Mouse (Mus musculus): ENCODE results near the gene Il6st. TPM values are rescaled to one million over a fixed set of nuclear protein-coding genes. Genes with fewer than 3 reads are reported as not detected.

Gene Il6st
- polyA plus RNA-seq, 1 experiment from 2014 or later, result 32.0 TPM

- H3K4me3 ChIP-seq (replicated peaks; ENCODE audit: low read length), result no peak overlapping the region
- WGBS, result 21% methylated on average over 1 of the region's 1 CpGs
- DNase-seq (ENCODE audit: low spot score), result no peak
- H3K4me1 ChIP-seq (replicated peaks; ENCODE audit: control insufficient read depth, insufficient read depth, low read length), result no peaks in the 10 kb centered on the region
- no peaks in the 10 kb centered on the region for H3K9me3 ChIP-seq (ENCODE audit: control insufficient read depth, low read length)
- H3K27ac ChIP-seq, result no peak overlapping the region
- no peak overlapping the region for H3K4me2 ChIP-seq (replicated peaks)
- H3K9ac ChIP-seq, result no peak overlapping the region
- no peak for ATAC-seq (ENCODE audit: low FRiP score)
- no peaks in the 10 kb centered on the region for H3K27me3 ChIP-seq (ENCODE audit: control insufficient read depth, insufficient read depth, low read length)
- H3K36me3 ChIP-seq (replicated peaks; ENCODE audit: control insufficient read depth, insufficient read depth), result no peaks in the 10 kb centered on the region
These were observed 63.3 kb downstream of the Il6st start for GRCm38 (mm10) chr13:112527186-112527585.

- no peak overlapping the region for H3K4me3 ChIP-seq (replicated peaks; ENCODE audit: low read length)
- no peak overlapping the region for H3K4me2 ChIP-seq (replicated peaks)
- ATAC-seq (ENCODE audit: low FRiP score), result peak; percentile 55
- peak; percentile 81 for DNase-seq (ENCODE audit: low spot score)
- no peaks in the 10 kb centered on the region for H3K4me1 ChIP-seq (replicated peaks; ENCODE audit: control insufficient read depth, insufficient read depth, low read length)
- no peaks in the 10 kb centered on the region for H3K27me3 ChIP-seq (ENCODE audit: control insufficient read depth, insufficient read depth, low read length)
- H3K9ac ChIP-seq, result no peak overlapping the region
- H3K27ac ChIP-seq, result no peak overlapping the region
- no peaks in the 10 kb centered on the region for H3K36me3 ChIP-seq (replicated peaks; ENCODE audit: control insufficient read depth, insufficient read depth)
- no peaks in the 10 kb centered on the region for H3K9me3 ChIP-seq (ENCODE audit: control insufficient read depth, low read length)
- 41% methylated on average over 3 of the region's 3 CpGs for WGBS
These were observed 66.0 kb downstream of the Il6st start for GRCm38 (mm10) chr13:112529893-112530292.

- Histone ChIP-seq H3K36me3 (replicated peaks; ENCODE audit: control insufficient read depth, insufficient read depth) (no peaks in the 10 kb centered on the region), H3K27me3 (ENCODE audit: control insufficient read depth, insufficient read depth, low read length) (no peaks in the 10 kb centered on the region), H3K4me2 (replicated peaks) (no peak overlapping the region), H3K9ac (no peak overlapping the region), H3K4me1 (replicated peaks; ENCODE audit: control insufficient read depth, insufficient read depth, low read length) (no peaks in the 10 kb centered on the region), H3K9me3 (ENCODE audit: control insufficient read depth, low read length) (no peaks in the 10 kb centered on the region), H3K4me3 (replicated peaks; ENCODE audit: low read length) (no peak overlapping the region), H3K27ac (no peak overlapping the region)
- ATAC-seq (ENCODE audit: low FRiP score), result no peak
- no peak for DNase-seq (ENCODE audit: low spot score)
- WGBS, result 85% methylated on average over 6 of the region's 6 CpGs
These were observed 68.4 kb downstream of the Il6st start for GRCm38 (mm10) chr13:112532235-112532634.

GRCm38 (mm10) chr13:112533556-112533955 lies 69.7 kb downstream of the Il6st start:
- ATAC-seq (ENCODE audit: low FRiP score), result no peak
- 69% methylated on average over 9 of the region's 9 CpGs for WGBS
- no peak for DNase-seq (ENCODE audit: low spot score)
- Histone ChIP-seq H3K27ac (no peak overlapping the region), H3K9ac (no peak overlapping the region), H3K27me3 (ENCODE audit: control insufficient read depth, insufficient read depth, low read length) (no peaks in the 10 kb centered on the region), H3K4me2 (replicated peaks) (no peak overlapping the region), H3K4me1 (replicated peaks; ENCODE audit: control insufficient read depth, insufficient read depth, low read length) (no peaks in the 10 kb centered on the region), H3K9me3 (ENCODE audit: control insufficient read depth, low read length) (no peaks in the 10 kb centered on the region), H3K36me3 (replicated peaks; ENCODE audit: control insufficient read depth, insufficient read depth) (no peaks in the 10 kb centered on the region), H3K4me3 (replicated peaks; ENCODE audit: low read length) (no peak overlapping the region)

- no peak overlapping the region for H3K27ac ChIP-seq
- 83% methylated on average over 4 of the region's 4 CpGs for WGBS
- ATAC-seq (ENCODE audit: low FRiP score), result no peak
These were observed 72.7 kb downstream of the Il6st start for GRCm38 (mm10) chr13:112536611-112537010.

GRCm38 (mm10) chr13:112537065-112537464 lies 73.2 kb downstream of the Il6st start:
- Histone ChIP-seq H3K4me2 (replicated peaks) (no peak overlapping the region), H3K9ac (no peak overlapping the region), H3K27ac (no peak overlapping the region), H3K4me3 (replicated peaks; ENCODE audit: low read length) (no peak overlapping the region), H3K27me3 (ENCODE audit: control insufficient read depth, insufficient read depth, low read length) (no peaks in the 10 kb centered on the region), H3K9me3 (ENCODE audit: control insufficient read depth, low read length) (no peaks in the 10 kb centered on the region), H3K4me1 (replicated peaks; ENCODE audit: control insufficient read depth, insufficient read depth, low read length) (no peaks in the 10 kb centered on the region), H3K36me3 (replicated peaks; ENCODE audit: control insufficient read depth, insufficient read depth) (no peaks in the 10 kb centered on the region)
- DNase-seq (ENCODE audit: low spot score), result no peak
- 92% methylated on average over 7 of the region's 7 CpGs for WGBS
- no peak for ATAC-seq (ENCODE audit: low FRiP score)

More at GRCm38 (mm10) chr13:112536611-112537010, 72.7 kb downstream of the Il6st start:
- Histone ChIP-seq H3K4me3 (replicated peaks; ENCODE audit: low read length) (no peak overlapping the region), H3K4me1 (replicated peaks; ENCODE audit: control insufficient read depth, insufficient read depth, low read length) (no peaks in the 10 kb centered on the region), H3K9ac (no peak overlapping the region), H3K27me3 (ENCODE audit: control insufficient read depth, insufficient read depth, low read length) (no peaks in the 10 kb centered on the region), H3K9me3 (ENCODE audit: control insufficient read depth, low read length) (no peaks in the 10 kb centered on the region), H3K36me3 (replicated peaks; ENCODE audit: control insufficient read depth, insufficient read depth) (no peaks in the 10 kb centered on the region), H3K4me2 (replicated peaks) (no peak overlapping the region)
- DNase-seq (ENCODE audit: low spot score), result no peak

- ATAC-seq (ENCODE audit: low FRiP score), result no peak
- Histone ChIP-seq H3K4me1 (replicated peaks; ENCODE audit: control insufficient read depth, insufficient read depth, low read length) (no peaks in the 10 kb centered on the region), H3K27ac (no peak overlapping the region), H3K27me3 (ENCODE audit: control insufficient read depth, insufficient read depth, low read length) (no peaks in the 10 kb centered on the region), H3K4me3 (replicated peaks; ENCODE audit: low read length) (no peak overlapping the region), H3K9me3 (ENCODE audit: control insufficient read depth, low read length) (no peaks in the 10 kb centered on the region), H3K36me3 (replicated peaks; ENCODE audit: control insufficient read depth, insufficient read depth) (no peaks in the 10 kb centered on the region), H3K9ac (no peak overlapping the region), H3K4me2 (replicated peaks) (no peak overlapping the region)
- DNase-seq (ENCODE audit: low spot score), result no peak
- WGBS, result 77% methylated on average over 3 of the region's 3 CpGs
These were observed 76.7 kb downstream of the Il6st start for GRCm38 (mm10) chr13:112540616-112541015.

GRCm38 (mm10) chr13:112541223-112541975 lies 77.5 kb downstream of the Il6st start:
- no peak for DNase-seq (ENCODE audit: low spot score)
- Histone ChIP-seq H3K9ac (no peak overlapping the region), H3K4me1 (replicated peaks; ENCODE audit: control insufficient read depth, insufficient read depth, low read length) (no peaks in the 10 kb centered on the region), H3K9me3 (ENCODE audit: control insufficient read depth, low read length) (no peaks in the 10 kb centered on the region), H3K27me3 (ENCODE audit: control insufficient read depth, insufficient read depth, low read length) (no peaks in the 10 kb centered on the region), H3K4me3 (replicated peaks; ENCODE audit: low read length) (no peak overlapping the region), H3K4me2 (replicated peaks) (no peak overlapping the region), H3K27ac (no peak overlapping the region), H3K36me3 (replicated peaks; ENCODE audit: control insufficient read depth, insufficient read depth) (no peaks in the 10 kb centered on the region)
- ATAC-seq (ENCODE audit: low FRiP score), result no peak
- 89% methylated on average over 10 of the region's 10 CpGs for WGBS

GRCm38 (mm10) chr13:112551641-112552548 lies 88.0 kb downstream of the Il6st start:
- Histone ChIP-seq H3K4me1 (replicated peaks; ENCODE audit: control insufficient read depth, insufficient read depth, low read length) (no peaks in the 10 kb centered on the region), H3K27me3 (ENCODE audit: control insufficient read depth, insufficient read depth, low read length) (no peaks in the 10 kb centered on the region), H3K27ac (no peak overlapping the region), H3K4me2 (replicated peaks) (no peak overlapping the region), H3K4me3 (replicated peaks; ENCODE audit: low read length) (no peak overlapping the region), H3K9me3 (ENCODE audit: control insufficient read depth, low read length) (no peaks in the 10 kb centered on the region), H3K9ac (no peak overlapping the region), H3K36me3 (replicated peaks; ENCODE audit: control insufficient read depth, insufficient read depth) (no peaks in the 10 kb centered on the region)
- ATAC-seq (ENCODE audit: low FRiP score) (no peak), DNase-seq (ENCODE audit: low spot score) (no peak)
- 91% methylated on average over 7 of the region's 7 CpGs for WGBS

Measured in hindbrain, embryonic 14.5 days (tissue).